Mouse (Mus musculus): ENCODE data around the gene Rbks.
"Not testable (repeated sequence)": the region's sequence is repeated elsewhere in the genome, so short reads cannot be mapped to it uniquely, and the experiment has no call there.

Rbks gene

GRCm38 (mm10) chr5:31627117-31627516, 70.3 kb downstream of the Rbks start:
- DNase-seq (ENCODE audit: low read depth, low spot score), result no peak

DNA sequence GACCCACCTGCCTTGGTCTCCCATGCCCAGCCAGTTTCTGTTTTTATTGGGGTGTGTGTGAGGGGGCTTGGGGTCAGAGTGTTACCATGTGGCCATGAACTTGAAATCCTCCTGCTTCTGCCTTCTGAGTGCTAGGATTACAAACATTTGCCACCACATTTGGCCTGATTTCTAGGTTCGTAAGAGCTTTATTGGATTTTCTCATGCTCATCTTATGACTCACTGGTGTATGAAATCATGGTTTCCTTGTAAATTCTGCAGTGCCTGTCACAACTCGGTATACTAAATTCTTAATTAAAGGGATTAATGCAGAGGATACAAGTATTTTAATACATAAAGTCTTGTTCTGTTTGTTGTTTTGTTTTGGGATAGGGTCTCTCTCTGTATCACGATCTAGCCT, 77.1 kb downstream of the Rbks start:
- DNase-seq (ENCODE audit: low read depth, low spot score), result no peak

DNA sequence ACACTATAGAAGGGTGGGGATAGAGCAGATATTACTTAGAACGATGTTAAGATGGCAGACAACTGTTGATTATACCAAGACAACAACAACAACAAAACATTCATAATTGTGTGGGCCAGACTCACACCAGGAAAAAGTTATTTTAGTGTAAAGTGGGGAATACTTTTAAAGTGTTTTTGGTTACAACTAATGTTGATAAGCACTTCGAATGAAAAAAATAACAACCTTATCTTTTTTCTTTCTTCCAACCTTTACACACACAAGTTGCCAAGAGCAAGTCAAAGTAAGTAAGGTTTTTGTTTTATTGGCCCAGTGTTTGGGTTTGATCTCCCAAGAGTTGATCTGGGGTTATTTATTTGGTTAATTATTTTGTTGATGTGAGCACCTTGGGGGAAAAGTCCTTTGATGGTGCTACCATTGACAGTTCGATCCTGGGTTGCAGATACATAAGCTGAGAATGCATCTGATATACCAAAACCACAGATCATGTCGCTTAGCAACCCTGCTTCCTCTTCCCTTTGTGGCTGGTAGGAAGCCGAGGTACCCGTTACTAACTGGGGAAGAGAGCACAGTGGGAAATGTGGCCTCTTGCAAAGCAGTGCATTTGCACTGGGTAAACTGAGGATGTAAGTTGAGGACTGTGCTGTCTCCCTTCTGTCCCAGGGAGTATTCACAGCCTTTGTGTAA, 82.9 kb downstream of the Rbks start:
- no peak for DNase-seq (ENCODE audit: low read depth, low spot score)

GRCm38 (mm10) chr5:31613852-31614286, 83.6 kb downstream of the Rbks start:
- DNase-seq (ENCODE audit: low read depth, low spot score), result peak; percentile 67

GRCm38 (mm10) chr5:31611186-31611585, 86.2 kb downstream of the Rbks start:
- DNase-seq (ENCODE audit: low read depth, low spot score), result no peak

DNA sequence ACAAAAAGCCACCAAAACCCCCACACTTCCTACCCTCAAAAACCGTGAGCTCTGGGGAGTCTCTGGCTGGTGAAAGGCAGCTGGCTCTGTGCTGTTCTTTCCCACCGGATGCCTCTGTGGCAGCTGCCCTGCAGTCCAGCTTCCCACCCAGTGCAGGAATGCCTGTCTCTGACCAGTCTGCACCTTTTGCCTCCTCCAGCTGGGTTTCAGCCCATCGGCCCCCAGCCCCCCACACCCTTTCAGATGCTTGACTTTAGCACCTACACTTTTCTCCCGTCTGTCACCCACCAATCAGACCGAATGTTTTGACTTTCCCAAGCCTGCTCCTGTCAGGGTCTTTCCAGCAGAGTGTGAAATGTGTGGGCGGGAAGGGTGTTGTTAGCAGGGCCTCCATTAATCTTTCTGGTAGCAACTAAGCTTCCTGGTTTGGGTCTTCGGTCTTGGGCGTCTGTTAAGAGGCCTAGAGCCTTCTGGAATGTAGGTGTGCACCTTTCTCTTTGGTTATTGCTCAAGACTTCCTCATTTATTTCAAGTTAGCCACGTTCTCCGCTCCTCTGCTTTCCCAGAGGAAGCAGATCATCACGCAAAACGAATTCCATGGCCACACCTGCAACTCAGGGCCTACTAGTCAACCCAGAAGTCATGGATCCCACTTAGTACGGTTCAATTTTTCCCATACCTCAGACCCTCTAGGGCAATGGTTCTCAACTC, 86.9 kb downstream of the Rbks start:
- DNase-seq (ENCODE audit: low read depth, low spot score), result no peak

- DNase-seq (ENCODE audit: low read depth, low spot score), result no peak
These were observed 91.3 kb downstream of the Rbks start for GRCm38 (mm10) chr5:31606151-31606550.

DNA sequence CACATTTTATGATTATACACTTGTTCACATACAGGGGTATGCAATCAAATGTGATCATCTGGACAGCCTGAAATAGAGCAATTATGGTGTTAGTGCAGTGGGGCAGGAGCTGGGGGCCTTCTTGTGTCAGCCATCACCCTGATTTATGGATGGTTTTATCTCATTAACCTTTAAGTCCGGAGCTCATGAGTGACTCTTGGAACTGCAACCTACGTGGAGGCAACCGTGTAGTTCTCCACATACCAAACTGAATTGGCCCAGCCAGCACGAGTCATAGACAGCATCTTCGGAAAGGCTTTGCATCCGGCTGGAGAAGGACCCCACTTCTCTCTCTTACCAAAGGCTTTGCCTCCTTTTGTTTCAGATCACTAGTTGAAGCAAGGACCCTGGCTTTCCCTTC, 93.7 kb downstream of the Rbks start:
- DNase-seq (ENCODE audit: low read depth, low spot score), result no peak

DNA sequence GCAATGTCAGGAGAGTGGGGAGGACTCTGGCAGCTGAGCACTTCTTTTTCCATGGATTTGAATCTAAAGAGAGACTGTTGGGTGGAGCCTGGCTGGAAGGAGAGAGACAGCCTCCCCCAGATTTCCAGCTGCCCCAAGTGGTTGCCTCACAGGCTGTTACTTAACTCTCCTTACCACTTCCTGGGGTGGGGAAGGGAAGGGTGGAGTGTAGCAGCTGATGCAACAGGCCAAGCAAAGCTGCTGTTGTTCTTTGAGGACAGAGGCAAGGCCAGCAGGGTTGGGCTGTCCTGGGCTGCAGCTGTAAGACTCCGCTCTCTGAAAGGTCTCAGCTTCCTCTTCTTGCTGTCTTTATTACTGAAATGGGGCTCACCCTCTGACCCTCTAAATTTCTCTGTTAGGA, 95.0 kb downstream of the Rbks start:
- DNase-seq (ENCODE audit: low read depth, low spot score), result peak; percentile 77

- no peak for DNase-seq (ENCODE audit: low read depth, low spot score)
These were observed 96.2 kb downstream of the Rbks start for GRCm38 (mm10) chr5:31601162-31601722.

- DNase-seq (ENCODE audit: low read depth, low spot score), result no peak
These were observed 98.3 kb downstream of the Rbks start for GRCm38 (mm10) chr5:31599161-31599560.

GRCm38 (mm10) chr5:31598579-31598978, 98.8 kb downstream of the Rbks start:
- no peak for DNase-seq (ENCODE audit: low read depth, low spot score)

DNA sequence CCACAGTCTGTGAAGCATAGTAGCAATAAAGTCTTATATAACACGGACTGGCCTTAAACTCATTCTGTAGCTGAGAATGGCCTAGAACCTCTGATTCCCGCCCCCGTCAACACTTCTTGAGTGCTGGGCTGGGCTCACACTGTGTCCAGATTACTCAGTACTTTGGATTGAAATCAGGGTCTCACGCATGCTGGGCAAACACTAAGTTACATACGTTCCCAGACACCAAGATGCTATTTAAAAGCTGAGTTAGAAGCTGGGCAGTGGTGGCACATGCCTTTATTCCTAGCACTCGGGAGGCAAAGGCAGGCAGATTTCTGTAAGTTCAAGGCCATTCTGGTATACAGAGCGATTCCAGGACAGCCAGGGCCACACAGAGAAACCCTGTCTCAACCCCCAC, 99.3 kb downstream of the Rbks start:
- no peak for DNase-seq (ENCODE audit: low read depth, low spot score)

GRCm38 (mm10) chr5:31597430-31597944, 99.9 kb downstream of the Rbks start:
- DNase-seq (ENCODE audit: low read depth, low spot score), result no peak

- DNase-seq (ENCODE audit: low read depth, low spot score), result no peak
These were observed 100.7 kb downstream of the Rbks start, which contains the start of gene Mrpl33 for GRCm38 (mm10) chr5:31596481-31597429. Mrpl33 (plus strand) TSS chr5:31596935.

GRCm38 (mm10) chr5:31595868-31596267, 101.6 kb downstream of the Rbks start:
- no peak for DNase-seq (ENCODE audit: low read depth, low spot score)

- DNase-seq (ENCODE audit: low read depth, low spot score), result peak; percentile 84
These were observed 106.3 kb downstream of the Rbks start for GRCm38 (mm10) chr5:31591122-31591521.

DNA sequence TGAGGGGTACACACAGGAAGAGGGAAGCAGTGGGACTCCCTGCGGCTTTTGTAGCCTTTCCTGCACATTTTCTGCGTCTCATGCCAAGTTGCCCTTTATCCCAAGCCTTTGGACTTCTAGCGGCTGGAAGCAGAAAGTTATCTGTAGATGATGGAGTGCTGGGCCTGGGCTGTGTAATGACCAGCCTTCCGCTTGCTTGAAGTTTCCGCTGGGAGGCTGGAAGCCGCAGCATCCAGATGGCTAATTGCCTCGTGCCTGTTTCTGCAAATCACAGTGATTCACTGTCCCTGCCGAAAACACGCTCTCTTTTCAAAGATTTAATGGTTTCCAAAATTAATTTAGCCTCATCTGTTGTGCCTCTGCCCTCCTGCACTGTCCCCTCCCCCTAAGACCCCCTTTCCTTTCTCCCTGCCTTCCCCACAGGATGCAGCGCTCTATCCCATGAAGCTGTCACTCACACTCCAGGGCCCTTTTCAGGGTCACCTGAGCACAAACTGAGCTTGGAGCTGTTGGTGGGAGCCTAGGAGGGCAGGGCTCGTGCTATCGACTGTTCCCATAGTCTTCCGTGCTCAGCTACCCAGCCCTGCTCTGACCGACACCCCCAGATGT, 107.6 kb downstream of the Rbks start:
- DNase-seq (ENCODE audit: low read depth, low spot score), result no peak

DNA sequence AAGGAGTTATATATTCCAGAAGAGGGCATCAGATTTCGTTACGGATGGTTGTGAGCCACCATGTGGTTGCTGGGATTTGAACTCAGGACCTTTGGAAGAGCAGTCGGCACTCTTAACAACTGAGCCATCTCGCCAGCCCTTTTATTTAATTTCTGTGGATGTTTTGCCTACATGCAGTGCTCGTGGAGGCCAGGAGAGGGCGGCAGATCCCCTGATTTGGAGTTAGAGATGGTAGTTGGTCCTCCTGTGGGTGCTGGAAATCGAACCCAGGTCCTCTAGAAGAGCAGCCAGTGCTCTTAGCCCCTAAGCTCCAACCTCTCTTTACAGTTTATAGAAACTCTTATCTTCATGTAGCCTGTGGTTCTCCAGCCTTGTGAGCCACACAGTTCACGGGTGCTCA, 108.8 kb downstream of the Rbks start:
- DNase-seq (ENCODE audit: low read depth, low spot score), result not testable (repeated sequence)

GRCm38 (mm10) chr5:31588016-31588415, 109.4 kb downstream of the Rbks start:
- DNase-seq (ENCODE audit: low read depth, low spot score), result no peak

DNA sequence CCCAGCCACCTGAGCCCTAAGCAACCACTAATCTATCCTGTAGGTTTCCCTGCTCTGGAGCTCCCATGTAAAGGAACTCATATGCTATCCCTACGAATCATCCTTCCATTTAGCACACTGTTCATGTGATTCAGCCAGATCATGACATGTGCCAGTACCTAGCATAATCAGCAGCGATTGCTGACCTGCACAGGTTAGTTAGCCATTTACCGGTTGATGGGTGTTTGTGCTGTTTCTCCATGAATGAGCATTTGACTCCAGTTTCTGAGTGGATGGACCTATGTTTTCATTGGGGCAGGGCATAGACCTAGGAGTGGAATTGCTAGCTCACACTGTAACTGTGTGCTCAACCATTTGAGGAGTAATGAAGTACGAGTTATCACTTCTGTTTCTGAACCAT, 111.9 kb downstream of the Rbks start:
- no peak for DNase-seq (ENCODE audit: low read depth, low spot score)
